Mouse (Mus musculus): ENCODE data around the gene Gabra6. TPM values are rescaled to one million over a fixed set of nuclear protein-coding genes. Genes with fewer than 3 reads are reported as not detected.

Gabra6 gene
- polyA plus RNA-seq, 1 experiment, result not detected

GRCm38 (mm10) chr11:42258978-42259377 lies 61.9 kb downstream of the Gabra6 start:
- TF ChIP-seq FOSL1 (IDR thresholded peaks at IDR 0.05; ENCODE audit: insufficient read depth, low read length, poor library complexity, severe bottlenecking) (no peak), MAX (IDR thresholded peaks at IDR 0.05) (no peak), CEBPB (IDR thresholded peaks at IDR 0.05; ENCODE audit: low read depth) (no peak), USF1 (IDR thresholded peaks at IDR 0.05; ENCODE audit: low read depth) (no peak), MYOG (IDR thresholded peaks at IDR 0.05; ENCODE audit: control insufficient read depth, extremely low read depth, insufficient read length) (no peak), MYOD1 (IDR thresholded peaks at IDR 0.05; ENCODE audit: control insufficient read depth, insufficient read length, low read depth) (no peak), CTCF (IDR thresholded peaks at IDR 0.05; ENCODE audit: control insufficient read depth, insufficient read depth, insufficient read length) (no peak)

More at GRCm38 (mm10) chr11:42258978-42259377, 61.9 kb downstream of the Gabra6 start:
- Histone ChIP-seq H3K79me2 (ENCODE audit: control insufficient read depth, insufficient read depth) (no peaks in the 10 kb centered on the region), H3ac (ENCODE audit: control insufficient read depth, insufficient read length, low read depth) (no peak overlapping the region), H3K4me3 (ENCODE audit: insufficient read depth, poor library complexity, severe bottlenecking) (no peak overlapping the region), H3K27me3 (ENCODE audit: control insufficient read depth, insufficient read depth, insufficient read length) (no peaks in the 10 kb centered on the region), H3K36me3 (ENCODE audit: control insufficient read depth, insufficient read depth) (no peaks in the 10 kb centered on the region), H3K79me3 (ENCODE audit: low read depth) (no peaks in the 10 kb centered on the region)

Other genes starting within 250 kb of the Gabra6 start
- gene Gabra1, start 138.1 kb downstream of the Gabra6 start, polyA plus RNA-seq (2012; fragmentation: generic; extraction: Trizol), result 0.92 TPM
- gene Gabrb2, start 98.7 kb upstream of the Gabra6 start, polyA plus RNA-seq (2012; fragmentation: generic; extraction: Trizol), result 0.27 TPM

Measured in C2C12 (cell line).